ENCODE assay signal across 16 mouse cellular contexts in genomic region chr7:99160995-99161394, GRCm38 (mm10). TPM values are rescaled to one million over a fixed set of nuclear protein-coding genes. Genes with fewer than 3 reads are reported as not detected.
DNase-seq lines count a peak whose midpoint lies in the region; ATAC-seq lines count a peak whose summit lies in the region.
"Had no signal": no experiment of that assay in that cellular context is flagged by ENCODE, and none has a peak within 500 bp of the region (broad histone marks: within the 10 kb centered on the region; RNA-seq: fewer than 3 reads in every experiment).

No protein-coding gene starts in this region.

- H3K27me3 ChIP-seq in kidney, embryonic 15.5 days: no peaks in the 10 kb centered on the region
- no peaks in the 10 kb centered on the region for H3K27me3 ChIP-seq in midbrain, embryonic 12.5 days
- H3K27me3 ChIP-seq in midbrain, embryonic 16.5 days (ENCODE audit: control insufficient read depth, insufficient read depth, low read depth, low read length): no peaks in the 10 kb centered on the region
- H3K27me3 ChIP-seq in intestine, embryonic 16.5 days (replicated peaks; ENCODE audit: control insufficient read depth, insufficient read depth, low read length): no peaks in the 10 kb centered on the region
- H3K27me3 ChIP-seq: forebrain, embryonic 13.5 days; limb, embryonic 15.5 days had no signal

- peaks cover 36% of the 10 kb centered on the region for H3K4me1 ChIP-seq in kidney, embryonic 15.5 days
- H3K4me1 ChIP-seq in midbrain, embryonic 12.5 days: peaks cover 3% of the 10 kb centered on the region
- H3K4me1 ChIP-seq in midbrain, embryonic 16.5 days (ENCODE audit: control insufficient read depth, insufficient read depth, low read length): no peaks in the 10 kb centered on the region
- H3K4me1 ChIP-seq in intestine, embryonic 16.5 days (ENCODE audit: control insufficient read depth, insufficient read depth, low read length): peaks cover 75% of the 10 kb centered on the region

- peak overlapping the region; percentile 60 for H3K27ac ChIP-seq in kidney, embryonic 15.5 days
- no peak overlapping the region for H3K27ac ChIP-seq in midbrain, embryonic 12.5 days (replicated peaks)
- H3K27ac ChIP-seq in midbrain, embryonic 16.5 days (ENCODE audit: low read length): no peak overlapping the region
- H3K27ac ChIP-seq in intestine, embryonic 16.5 days (ENCODE audit: low read length): peak overlapping the region; percentile 89
- H3K27ac ChIP-seq: forebrain, embryonic 13.5 days; limb, embryonic 15.5 days had no signal

- no peaks in the 10 kb centered on the region for H3K36me3 ChIP-seq in kidney, embryonic 15.5 days
- no peaks in the 10 kb centered on the region for H3K36me3 ChIP-seq in midbrain, embryonic 12.5 days
- no peaks in the 10 kb centered on the region for H3K36me3 ChIP-seq in midbrain, embryonic 16.5 days (ENCODE audit: control insufficient read depth, insufficient read depth, low read length)
- no peaks in the 10 kb centered on the region for H3K36me3 ChIP-seq in intestine, embryonic 16.5 days (ENCODE audit: control insufficient read depth, insufficient read depth, low read length)
- H3K36me3 ChIP-seq: limb, embryonic 15.5 days had no signal

- no peaks in the 10 kb centered on the region for H3K9me3 ChIP-seq in kidney, embryonic 15.5 days (replicated peaks)
- no peaks in the 10 kb centered on the region for H3K9me3 ChIP-seq in midbrain, embryonic 12.5 days
- no peaks in the 10 kb centered on the region for H3K9me3 ChIP-seq in midbrain, embryonic 16.5 days (replicated peaks; ENCODE audit: control insufficient read depth, low read length, poor library complexity, severe bottlenecking)
- no peaks in the 10 kb centered on the region for H3K9me3 ChIP-seq in intestine, embryonic 16.5 days (ENCODE audit: control insufficient read depth, low read length)
- H3K9me3 ChIP-seq: forebrain, embryonic 13.5 days; limb, embryonic 15.5 days had no signal

- no peak overlapping the region for H3K4me2 ChIP-seq in kidney, embryonic 15.5 days
- H3K4me2 ChIP-seq in midbrain, embryonic 12.5 days (replicated peaks): no peak overlapping the region
- H3K4me2 ChIP-seq in midbrain, embryonic 16.5 days (ENCODE audit: low read length): no peak overlapping the region
- H3K4me2 ChIP-seq in intestine, embryonic 16.5 days (ENCODE audit: low read depth, low read length): 0 out of 2 replicates have a peak overlapping the region, but pooled peaks have one; percentile 9
- H3K4me2 ChIP-seq: forebrain, embryonic 13.5 days; limb, embryonic 15.5 days had no signal

- peak; percentile 91 for DNase-seq in heart, adult 11 months
- no peak for DNase-seq in heart, postnatal 25 days (ENCODE audit: low spot score)
- no peak for DNase-seq in kidney, postnatal 4 days
- DNase-seq in urinary bladder, postnatal 10 days (ENCODE audit: low spot score): no peak
- DNase-seq: adrenal gland, adult 8-10 months; cerebellum, adult 11 months; cerebellum, postnatal 25 days; right cerebral cortex, adult 18-20 months; thymus, adult 18-20 months had no signal

- intact Hi-C loops in heart, postnatal 25 days (cut with DNase I): no loop called here

- ATAC-seq in kidney, embryonic 15.5 days (replicated peaks; ENCODE audit: low FRiP score): 0 out of 2 replicates have a peak, but pooled peaks have one; percentile 7
- peak; percentile 41; the same call in 1 of the 2 replicates for ATAC-seq in midbrain, embryonic 12.5 days (ENCODE audit: low FRiP score, low read depth)
- no peak for ATAC-seq in midbrain, embryonic 16.5 days
- no peak for ATAC-seq in intestine, embryonic 16.5 days
- ATAC-seq: forebrain, embryonic 13.5 days; inflammation-experienced regulatory T-cells, adult 6 months had no signal

- H3K9ac ChIP-seq in kidney, embryonic 15.5 days: no peak overlapping the region
- H3K9ac ChIP-seq in midbrain, embryonic 12.5 days (replicated peaks): no peak overlapping the region
- no peak overlapping the region for H3K9ac ChIP-seq in midbrain, embryonic 16.5 days (ENCODE audit: low read depth, low read length)
- H3K9ac ChIP-seq in intestine, embryonic 16.5 days (ENCODE audit: low read depth, low read length): peak overlapping the region; percentile 4; the same call in 1 of the 2 replicates
- H3K9ac ChIP-seq: forebrain, embryonic 13.5 days; limb, embryonic 15.5 days had no signal

- WGBS in kidney, embryonic 15.5 days: 68% methylated on average over 7 of the region's 7 CpGs
- 74% methylated on average over 7 of the region's 7 CpGs for WGBS in midbrain, embryonic 12.5 days
- 69% methylated on average over 7 of the region's 7 CpGs for WGBS in midbrain, embryonic 16.5 days
- 70% methylated on average over 7 of the region's 7 CpGs for WGBS in intestine, embryonic 16.5 days

- H3K4me3 ChIP-seq in kidney, embryonic 15.5 days (replicated peaks): no peak overlapping the region
- no peak overlapping the region for H3K4me3 ChIP-seq in midbrain, embryonic 12.5 days
- H3K4me3 ChIP-seq in midbrain, embryonic 16.5 days (ENCODE audit: low read depth, low read length): no peak overlapping the region
- no peak overlapping the region for H3K4me3 ChIP-seq in intestine, embryonic 16.5 days (ENCODE audit: low read length)
- H3K4me3 ChIP-seq: forebrain, embryonic 13.5 days; limb, embryonic 15.5 days had no signal

RNA-seq across cellular contexts. Expression of gene Uvrag, which starts 20.1 kb away (rescaled TPM):
- 10 to 100 TPM; 24.9 to 26.3 TPM for total RNA-seq in heart, postnatal 25 days (2021)
- 19.1 and 22.6 TPM in 2 replicates for polyA plus RNA-seq in kidney, embryonic 15.5 days (2015; fragmentation: Nextera tagmentation; extraction: Ambion mirVana)
- 15.7 and 16.4 TPM in 2 replicates for polyA plus RNA-seq in midbrain, embryonic 12.5 days (2016; fragmentation: Nextera tagmentation; extraction: Ambion mirVana)
- polyA plus RNA-seq in midbrain, embryonic 16.5 days (2015; fragmentation: Nextera tagmentation; extraction: Ambion mirVana): 16.0 and 17.7 TPM in 2 replicates
- 17.4 and 18.3 TPM in 2 replicates for polyA plus RNA-seq in intestine, embryonic 16.5 days (2015; fragmentation: Nextera tagmentation; extraction: Ambion mirVana)

RNA-seq across cellular contexts. Expression of gene Dgat2, which starts 21.5 kb away (rescaled TPM):
- 100 to 1,000 TPM; 272 to 339 TPM for total RNA-seq in heart, postnatal 25 days (2021)
- polyA plus RNA-seq in kidney, embryonic 15.5 days (2015; fragmentation: Nextera tagmentation; extraction: Ambion mirVana): 29.0 and 31.2 TPM in 2 replicates
- 9.6 and 9.7 TPM in 2 replicates for polyA plus RNA-seq in midbrain, embryonic 12.5 days (2016; fragmentation: Nextera tagmentation; extraction: Ambion mirVana)
- polyA plus RNA-seq in midbrain, embryonic 16.5 days (2015; fragmentation: Nextera tagmentation; extraction: Ambion mirVana): 22.0 and 24.0 TPM in 2 replicates
- 325 and 488 TPM in 2 replicates for polyA plus RNA-seq in intestine, embryonic 16.5 days (2015; fragmentation: Nextera tagmentation; extraction: Ambion mirVana)

Comparison
In these comparisons a context has a peak if more than half of its experiments do, and no peak if none do; other contexts are left out.
1. ATAC-seq: peak in kidney, embryonic 15.5 days (single experiment) and midbrain, embryonic 12.5 days (single experiment); none in midbrain, embryonic 16.5 days (single experiment) and intestine, embryonic 16.5 days (single experiment).
2. H3K27ac ChIP-seq: peak in kidney, embryonic 15.5 days (single experiment) and intestine, embryonic 16.5 days (single experiment); none in midbrain, embryonic 12.5 days (single experiment) and midbrain, embryonic 16.5 days (single experiment).
3. RNA of gene Dgat2, which starts 21.5 kb away (polyA plus RNA-seq): 325 to 488 TPM in intestine, embryonic 16.5 days; 29.0 to 31.2 TPM in kidney, embryonic 15.5 days, 22.0 to 24.0 TPM in midbrain, embryonic 16.5 days and 9.6 to 9.7 TPM in midbrain, embryonic 12.5 days; every median in the first group is over 10 times any median in the second.